Mouse (Mus musculus): ENCODE measurements at regions not wholly inside any gene's neighbourhood (a gene's known extent, or its start where the extent isn't known, plus 50 kb on each side); places are given as distances from the start of the nearest gene placed in this dataset.

- in situ Hi-C loops (cut with MboI, MseI) = loop anchor here (10.0 kb wide), 1 partner anchor 931 kb away; no protein-coding TSS in a partner anchor
Observed at GRCm38 (mm10) chr15:53984006-53984405, 99.3 kb downstream of the Gm7489 start.

- in situ Hi-C loops (cut with MboI, MseI) = loop anchor here (10.0 kb wide), 1 partner anchor 925 kb away; no protein-coding TSS in a partner anchor
Observed at GRCm38 (mm10) chr15:53989888-53990287, 105.2 kb downstream of the Gm7489 start.

- in situ Hi-C loops (cut with MboI, MseI) = no loop called here
Observed at GRCm38 (mm10) chr15:53995199-53995868, 110.6 kb downstream of the Gm7489 start.

GRCm38 (mm10) chr15:53998600-53999290 is 114.0 kb downstream of the Gm7489 start:
- in situ Hi-C loops (cut with MboI, MseI) = no loop called here

GRCm38 (mm10) chr15:54033756-54034155 is 149.1 kb downstream of the Gm7489 start:
- in situ Hi-C loops (cut with MboI, MseI) = no loop called here

GRCm38 (mm10) chr15:54050711-54051110 is 166.0 kb downstream of the Gm7489 start:
- in situ Hi-C loops (cut with MboI, MseI) = no loop called here

GRCm38 (mm10) chr15:54070005-54070634 is 185.4 kb downstream of the Gm7489 start:
- in situ Hi-C loops (cut with MboI, MseI) = no loop called here

- in situ Hi-C loops (cut with MboI, MseI) = no loop called here
Observed at GRCm38 (mm10) chr15:54071732-54072131, 187.0 kb downstream of the Gm7489 start.

- in situ Hi-C loops (cut with MboI, MseI) = loop anchor here (10.0 to 25.0 kb wide), 2 partner anchors 274 to 896 kb away; no protein-coding TSS in a partner anchor
Observed at GRCm38 (mm10) chr15:54091301-54091700, 206.6 kb downstream of the Gm7489 start.

GRCm38 (mm10) chr15:54092386-54092785 is 207.7 kb downstream of the Gm7489 start:
- in situ Hi-C loops (cut with MboI, MseI) = loop anchor here (10.0 to 25.0 kb wide), 2 partner anchors 272 to 895 kb away; no protein-coding TSS in a partner anchor

- in situ Hi-C loops (cut with MboI, MseI) = loop anchor here (10.0 to 25.0 kb wide), 2 partner anchors 267 to 890 kb away; no protein-coding TSS in a partner anchor
Observed at GRCm38 (mm10) chr15:54097498-54097897, 212.8 kb downstream of the Gm7489 start.

- in situ Hi-C loops (cut with MboI, MseI) = no loop called here
Observed at GRCm38 (mm10) chr15:54112406-54112805, 227.7 kb downstream of the Gm7489 start.

- in situ Hi-C loops (cut with MboI, MseI) = no loop called here
Observed at GRCm38 (mm10) chr15:54114096-54114512, 229.4 kb downstream of the Gm7489 start.

GRCm38 (mm10) chr15:54117967-54118538 is 233.3 kb downstream of the Gm7489 start:
- in situ Hi-C loops (cut with MboI, MseI) = no loop called here

GRCm38 (mm10) chr15:54120456-54120855 is 235.8 kb downstream of the Gm7489 start:
- in situ Hi-C loops (cut with MboI, MseI) = no loop called here

- in situ Hi-C loops (cut with MboI, MseI) = no loop called here
Observed at GRCm38 (mm10) chr15:54164350-54164749, 279.6 kb downstream of the Gm7489 start.

- in situ Hi-C loops (cut with MboI, MseI) = no loop called here
Observed at GRCm38 (mm10) chr15:54167842-54168361, 283.2 kb downstream of the Gm7489 start.

GRCm38 (mm10) chr15:54177221-54177620 is 292.5 kb downstream of the Gm7489 start:
- in situ Hi-C loops (cut with MboI, MseI) = loop anchor here (10.0 kb wide), 1 partner anchor 198 kb away; no protein-coding TSS in a partner anchor

GRCm38 (mm10) chr15:54177791-54178190 is 293.1 kb downstream of the Gm7489 start:
- in situ Hi-C loops (cut with MboI, MseI) = loop anchor here (10.0 kb wide), 1 partner anchor 197 kb away; no protein-coding TSS in a partner anchor
